In the genomic region with DNA sequence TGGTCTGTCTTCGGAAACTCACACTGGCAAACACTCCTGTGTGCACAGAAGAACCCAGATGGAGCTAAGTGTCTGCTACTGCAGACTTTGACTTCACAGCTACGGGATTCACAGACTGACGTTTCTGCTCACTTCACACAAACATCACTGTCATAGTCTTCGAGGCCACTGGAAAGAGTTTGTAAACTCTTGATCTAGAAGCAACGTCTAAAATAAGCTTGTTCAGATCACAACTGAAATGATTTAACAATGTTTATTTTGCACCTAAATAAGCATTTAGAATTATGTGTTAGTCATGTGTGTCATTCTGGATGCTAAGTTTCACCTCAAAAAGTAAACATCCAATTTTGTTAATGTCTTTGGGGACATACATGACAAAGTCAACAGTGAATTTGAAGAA, we compare ENCODE assay signal across 20 mouse cellular contexts.
"Had no signal": no experiment of that assay in that cellular context is flagged by ENCODE, and none has a peak within 500 bp of the region (broad histone marks: within the 10 kb centered on the region; RNA-seq: fewer than 3 reads in every experiment).

No protein-coding gene starts in this region.

- H3K27ac ChIP-seq: liver, embryonic 13.5 days; liver, embryonic 15.5 days; midbrain, embryonic 10.5 days; midbrain, embryonic 12.5 days; neural tube, embryonic 13.5 days; neural tube, embryonic 15.5 days had no signal

- H3K4me1 ChIP-seq: liver, embryonic 13.5 days; liver, embryonic 15.5 days had no signal

- H3K4me3 ChIP-seq: liver, embryonic 13.5 days; liver, embryonic 15.5 days; midbrain, embryonic 10.5 days; midbrain, embryonic 12.5 days; myocyte; neural tube, embryonic 13.5 days; neural tube, embryonic 15.5 days had no signal

- H3K36me3 ChIP-seq: liver, embryonic 13.5 days; liver, embryonic 15.5 days; midbrain, embryonic 10.5 days; midbrain, embryonic 12.5 days; neural tube, embryonic 13.5 days; neural tube, embryonic 15.5 days had no signal

- ATAC-seq: liver, postnatal 0 days; midbrain, embryonic 16.5 days had no signal

- H3K9ac ChIP-seq: liver, embryonic 13.5 days; liver, embryonic 15.5 days; liver, postnatal 0 days; midbrain, embryonic 12.5 days; neural tube, embryonic 13.5 days; neural tube, embryonic 15.5 days had no signal

- H3K27me3 ChIP-seq: liver, embryonic 13.5 days; liver, embryonic 15.5 days; midbrain, embryonic 12.5 days; neural tube, embryonic 13.5 days; neural tube, embryonic 15.5 days had no signal

- DNase-seq: liver; liver, embryonic 13.5 days; liver, postnatal 0 days; midbrain, embryonic 14.5 days; retina, postnatal 1 day; right cerebral cortex, adult 18-20 months; right cerebral cortex, postnatal 25 days; right cerebral cortex, postnatal 4 days; spleen, adult 18-20 months; thymus, adult 18-20 months; thymus, postnatal 14 days; thymus, postnatal 36 days had no signal

- H3K9me3 ChIP-seq: liver, embryonic 13.5 days; liver, embryonic 15.5 days; midbrain, embryonic 10.5 days; midbrain, embryonic 12.5 days; neural tube, embryonic 13.5 days; neural tube, embryonic 15.5 days had no signal

- H3K4me2 ChIP-seq: liver, embryonic 11.5 days; liver, embryonic 13.5 days; liver, embryonic 15.5 days; midbrain, embryonic 12.5 days; neural tube, embryonic 13.5 days; neural tube, embryonic 15.5 days had no signal
